Mouse (Mus musculus) embryonic facial prominence, embryonic 15.5 days (tissue): ENCODE measurements at regions not wholly inside any gene's neighbourhood (a gene's known extent, or its start where the extent isn't known, plus 50 kb on each side); places are given as distances from the start of the nearest gene placed in this dataset.
"Not testable (repeated sequence)": the region's sequence is repeated elsewhere in the genome, so short reads cannot be mapped to it uniquely, and the experiment has no call there.

ENCODE experiments used
- ATAC-seq: fragments of 200-750 bp; cut with Nextera tagmentation; 2 replicates; pipeline ENCODE4 v1.8.0; 2017; ENCODE audit warnings: low read depth, moderate TSS enrichment; ENCODE audit not compliant: insufficient number of reproducible peaks, low FRiP score, low TSS enrichment
- H3K27ac ChIP-seq: fragments of 300-500 bp; sonication (generic); replicated peaks from 2 replicates; pipeline ENCODE4 v1.5.1; 2015; ENCODE audit warnings: mild to moderate bottlenecking, inconsistent platforms
- H3K27me3 ChIP-seq: fragments of 300-500 bp; sonication (generic); 2 replicates; pipeline ENCODE4 v1.6.1; 2015; ENCODE audit warnings: inconsistent platforms
- H3K36me3 ChIP-seq: fragments of 300-500 bp; sonication (generic); 2 replicates; pipeline ENCODE4 v1.6.1; 2015; ENCODE audit warnings: mild to moderate bottlenecking, inconsistent platforms
- H3K4me1 ChIP-seq: fragments of 300-500 bp; sonication (generic); 2 replicates; pipeline ENCODE4 v1.6.1; 2015; ENCODE audit warnings: inconsistent platforms
- H3K4me2 ChIP-seq: fragments of 300-500 bp; sonication (generic); replicated peaks from 2 replicates; pipeline ENCODE4 v1.6.1; 2015; ENCODE audit warnings: mild to moderate bottlenecking, inconsistent platforms
- H3K4me3 ChIP-seq: fragments of 300-500 bp; sonication (generic); replicated peaks from 2 replicates; pipeline ENCODE4 v1.5.1; 2015; ENCODE audit warnings: mild to moderate bottlenecking, inconsistent platforms
- H3K9ac ChIP-seq: fragments of 300-500 bp; sonication (generic); 2 replicates; pipeline ENCODE4 v1.6.1; 2015; ENCODE audit warnings: inconsistent platforms
- H3K9me3 ChIP-seq: fragments of 300-500 bp; sonication (generic); replicated peaks from 2 replicates; pipeline ENCODE4 v1.6.1; 2016; ENCODE audit warnings: inconsistent platforms
- WGBS: fragments of 180-500 bp; shearing (Covaris S2); methylation state at CpG from one replicate; pipeline ENCODE4 v1.1.7; 2015; 5-methylcytosine and 5-hydroxymethylcytosine counted together

- no peak overlapping the region for H3K27ac ChIP-seq
- H3K4me2 ChIP-seq = no peak overlapping the region
- no peak overlapping the region for H3K9ac ChIP-seq
- H3K4me3 ChIP-seq = no peak overlapping the region
- 75% methylated on average over 7 of the region's 7 CpGs for WGBS
- no peaks in the 10 kb centered on the region for H3K36me3 ChIP-seq
- H3K9me3 ChIP-seq = no peaks in the 10 kb centered on the region
- no peaks in the 10 kb centered on the region for H3K4me1 ChIP-seq
- no peaks in the 10 kb centered on the region for H3K27me3 ChIP-seq
- no peak for ATAC-seq
Measured at GRCm38 (mm10) chr10:11515144-11515543, 171.9 kb downstream of the Epm2a start.

- H3K9me3 ChIP-seq = no peaks in the 10 kb centered on the region
- H3K27ac ChIP-seq = no peak overlapping the region
- H3K36me3 ChIP-seq = no peaks in the 10 kb centered on the region
- 45% methylated on average over 2 of the region's 2 CpGs for WGBS
- H3K27me3 ChIP-seq = no peaks in the 10 kb centered on the region
- ATAC-seq = no peak
- no peak overlapping the region for H3K9ac ChIP-seq
- no peak overlapping the region for H3K4me2 ChIP-seq
- no peaks in the 10 kb centered on the region for H3K4me1 ChIP-seq
- H3K4me3 ChIP-seq = no peak overlapping the region
Measured at GRCm38 (mm10) chr10:11517122-11517521, 173.9 kb downstream of the Epm2a start.

GRCm38 (mm10) chr10:11531343-11531742 lies 188.1 kb downstream of the Epm2a start:
- no peak overlapping the region for H3K4me2 ChIP-seq
- no peak overlapping the region for H3K9ac ChIP-seq
- WGBS = 97% methylated on average over 1 of the region's 1 CpGs
- no peak for ATAC-seq
- no peaks in the 10 kb centered on the region for H3K9me3 ChIP-seq
- no peaks in the 10 kb centered on the region for H3K4me1 ChIP-seq
- no peaks in the 10 kb centered on the region for H3K27me3 ChIP-seq
- H3K36me3 ChIP-seq = no peaks in the 10 kb centered on the region
- no peak overlapping the region for H3K4me3 ChIP-seq
- no peak overlapping the region for H3K27ac ChIP-seq

GRCm38 (mm10) chr10:11555376-11555775 lies 212.2 kb downstream of the Epm2a start:
- not testable (repeated sequence) for H3K27ac ChIP-seq, ATAC-seq, H3K4me2 ChIP-seq, H3K4me3 ChIP-seq, H3K9ac ChIP-seq, H3K27me3 ChIP-seq, H3K4me1 ChIP-seq, H3K36me3 ChIP-seq, H3K9me3 ChIP-seq
- WGBS = 88% methylated on average over 15 of the region's 15 CpGs

GRCm38 (mm10) chr10:11570523-11571055 lies 227.4 kb downstream of the Epm2a start:
- Histone ChIP-seq H3K4me2 (no peak overlapping the region), H3K9ac (no peak overlapping the region), H3K27me3 (no peaks in the 10 kb centered on the region), H3K27ac (no peak overlapping the region), H3K4me1 (no peaks in the 10 kb centered on the region), H3K4me3 (no peak overlapping the region), H3K9me3 (no peaks in the 10 kb centered on the region), H3K36me3 (no peaks in the 10 kb centered on the region)
- no peak for ATAC-seq
- 72% methylated on average over 4 of the region's 4 CpGs for WGBS

- no peak overlapping the region for H3K4me3 ChIP-seq
- ATAC-seq = no peak
- no peaks in the 10 kb centered on the region for H3K27me3 ChIP-seq
- no peaks in the 10 kb centered on the region for H3K36me3 ChIP-seq
- no peak overlapping the region for H3K4me2 ChIP-seq
- H3K27ac ChIP-seq = no peak overlapping the region
- H3K9ac ChIP-seq = no peak overlapping the region
- H3K9me3 ChIP-seq = no peaks in the 10 kb centered on the region
- 93% methylated on average over 1 of the region's 1 CpGs for WGBS
- H3K4me1 ChIP-seq = no peaks in the 10 kb centered on the region
Measured at GRCm38 (mm10) chr10:11608451-11608850, 265.2 kb downstream of the Epm2a start.

GRCm38 (mm10) chr10:11609092-11609491 lies 265.9 kb downstream of the Epm2a start:
- not testable (repeated sequence) for H3K9me3 ChIP-seq, H3K4me3 ChIP-seq, H3K27ac ChIP-seq, H3K9ac ChIP-seq, H3K36me3 ChIP-seq, H3K4me1 ChIP-seq, H3K27me3 ChIP-seq, ATAC-seq, H3K4me2 ChIP-seq
- 94% methylated on average over 20 of the region's 20 CpGs for WGBS

GRCm38 (mm10) chr10:11648151-11648550 lies 304.9 kb downstream of the Epm2a start:
- Histone ChIP-seq H3K27ac (no peak overlapping the region), H3K4me1 (no peaks in the 10 kb centered on the region), H3K4me2 (no peak overlapping the region), H3K27me3 (no peaks in the 10 kb centered on the region), H3K9ac (no peak overlapping the region), H3K4me3 (no peak overlapping the region), H3K36me3 (no peaks in the 10 kb centered on the region), H3K9me3 (no peaks in the 10 kb centered on the region)
- ATAC-seq = no peak
- WGBS = 83% methylated on average over 1 of the region's 1 CpGs

GRCm38 (mm10) chr10:11660056-11660770 lies 317.0 kb downstream of the Epm2a start:
- no peak overlapping the region for H3K4me3 ChIP-seq
- no peaks in the 10 kb centered on the region for H3K4me1 ChIP-seq
- ATAC-seq = no peak
- H3K9me3 ChIP-seq = no peaks in the 10 kb centered on the region
- no peak overlapping the region for H3K4me2 ChIP-seq
- H3K9ac ChIP-seq = no peak overlapping the region
- H3K36me3 ChIP-seq = no peaks in the 10 kb centered on the region
- no peaks in the 10 kb centered on the region for H3K27me3 ChIP-seq
- no peak overlapping the region for H3K27ac ChIP-seq
- WGBS = 32% methylated on average over 1 of the region's 1 CpGs

GRCm38 (mm10) chr10:11661660-11662250 lies 318.6 kb downstream of the Epm2a start:
- whole genome bisulfite sequencing = 64% methylated on average over 5 of the region's 5 CpGs
- Histone ChIP-seq H3K27ac (no peak overlapping the region), H3K4me2 (no peak overlapping the region), H3K4me1 (no peaks in the 10 kb centered on the region), H3K27me3 (no peaks in the 10 kb centered on the region), H3K9ac (no peak overlapping the region), H3K9me3 (no peaks in the 10 kb centered on the region), H3K4me3 (no peak overlapping the region), H3K36me3 (no peaks in the 10 kb centered on the region)
- no peak for ATAC-seq

- Histone ChIP-seq H3K9ac (no peak overlapping the region), H3K27ac (no peak overlapping the region), H3K4me2 (no peak overlapping the region), H3K27me3 (no peaks in the 10 kb centered on the region), H3K36me3 (no peaks in the 10 kb centered on the region), H3K9me3 (no peaks in the 10 kb centered on the region), H3K4me3 (no peak overlapping the region), H3K4me1 (no peaks in the 10 kb centered on the region)
- WGBS = 62% methylated on average over 2 of the region's 2 CpGs
- ATAC-seq = no peak
Measured at GRCm38 (mm10) chr10:11709742-11710141, 366.5 kb downstream of the Epm2a start.

GRCm38 (mm10) chr10:11724775-11725174 lies 381.6 kb downstream of the Epm2a start:
- Histone ChIP-seq H3K4me3 (no peak overlapping the region), H3K4me2 (no peak overlapping the region), H3K9me3 (no peaks in the 10 kb centered on the region), H3K27me3 (no peaks in the 10 kb centered on the region), H3K9ac (no peak overlapping the region), H3K4me1 (no peaks in the 10 kb centered on the region), H3K27ac (no peak overlapping the region), H3K36me3 (no peaks in the 10 kb centered on the region)
- ATAC-seq = no peak
- WGBS = 74% methylated on average over 7 of the region's 7 CpGs
